Mouse (Mus musculus): ENCODE results near the gene Twist2. TPM values are rescaled to one million over a fixed set of nuclear protein-coding genes. Genes with fewer than 3 reads are reported as not detected.
A peak's percentile ranks its signal among the peaks of the same experiment; 100 is the strongest.

Gene Twist2
- 0.35 and 0.51 TPM in 2 replicates for polyA plus RNA-seq (2015; fragmentation: Nextera tagmentation; extraction: Ambion mirVana)

- under 1% methylated on average over 73 of the region's 77 CpGs for WGBS (ENCODE audit: insufficient replicate concordance)
- Histone ChIP-seq H3K9me3 (replicated peaks) (no peaks in the 10 kb centered on the region), H3K4me2 (peak within 1 kb of the TSS; percentile 61), H3K27me3 (peaks cover 50% of the 10 kb centered on the region), H3K9ac (no peak within 1 kb of the TSS), H3K27ac (no peak within 1 kb of the TSS), H3K36me3 (no peaks in the 10 kb centered on the region), H3K4me1 (replicated peaks) (no peaks in the 10 kb centered on the region), H3K4me3 (replicated peaks) (peak within 1 kb of the TSS; percentile 43)
- ATAC-seq (ENCODE audit: low read depth) (no peak), DNase-seq (no peak)
These were observed at the start of gene Twist2 for GRCm38 (mm10) chr1:91800967-91801843. Twist2 (plus strand) TSS chr1:91801461.

- Histone ChIP-seq H3K36me3 (no peaks in the 10 kb centered on the region), H3K4me3 (replicated peaks) (no peak overlapping the region), H3K4me2 (no peak overlapping the region), H3K9ac (no peak overlapping the region), H3K27me3 (0 out of 2 replicates have a peak, but pooled peaks cover 3% of the 10 kb centered on the region), H3K27ac (no peak overlapping the region), H3K4me1 (replicated peaks) (no peaks in the 10 kb centered on the region), H3K9me3 (replicated peaks) (no peaks in the 10 kb centered on the region)
- ATAC-seq (ENCODE audit: low read depth) (no peak), DNase-seq (no peak)
- WGBS (ENCODE audit: insufficient replicate concordance), result 66% methylated on average over 9 of the region's 9 CpGs
These were observed 48.3 kb upstream of the Twist2 start for GRCm38 (mm10) chr1:91752931-91753330.

DNA sequence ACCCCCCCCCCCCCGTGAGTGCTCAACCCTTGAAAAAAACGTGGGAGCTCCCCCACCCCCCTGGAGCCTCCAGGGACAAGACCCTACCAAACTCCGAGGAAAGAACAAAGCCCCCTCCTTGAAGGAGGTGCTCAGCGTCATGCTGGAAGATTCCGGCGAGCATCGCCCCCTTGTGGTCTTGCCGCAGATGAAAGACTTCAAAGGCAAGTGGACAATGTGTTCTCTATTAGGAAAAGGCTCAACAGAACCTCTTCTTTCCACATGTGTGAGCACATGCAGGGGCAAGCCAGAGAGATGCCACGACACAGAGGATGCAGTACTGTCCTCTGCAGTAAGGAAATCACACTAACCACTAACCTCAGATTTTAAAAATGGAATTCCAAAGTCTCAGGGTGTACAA, 46.2 kb upstream of the Twist2 start:
- no peak overlapping the region for H3K4me2 ChIP-seq
- no peaks in the 10 kb centered on the region for H3K36me3 ChIP-seq
- H3K4me1 ChIP-seq (replicated peaks), result no peaks in the 10 kb centered on the region
- H3K4me3 ChIP-seq (replicated peaks), result no peak overlapping the region
- no peak overlapping the region for H3K9ac ChIP-seq
- H3K9me3 ChIP-seq (replicated peaks), result no peaks in the 10 kb centered on the region
- 1% methylated on average over 9 of the region's 9 CpGs for WGBS (ENCODE audit: insufficient replicate concordance)
- no peak for DNase-seq
- H3K27me3 ChIP-seq, result no peaks in the 10 kb centered on the region
- no peak overlapping the region for H3K27ac ChIP-seq
- ATAC-seq (ENCODE audit: low read depth), result no peak

DNA sequence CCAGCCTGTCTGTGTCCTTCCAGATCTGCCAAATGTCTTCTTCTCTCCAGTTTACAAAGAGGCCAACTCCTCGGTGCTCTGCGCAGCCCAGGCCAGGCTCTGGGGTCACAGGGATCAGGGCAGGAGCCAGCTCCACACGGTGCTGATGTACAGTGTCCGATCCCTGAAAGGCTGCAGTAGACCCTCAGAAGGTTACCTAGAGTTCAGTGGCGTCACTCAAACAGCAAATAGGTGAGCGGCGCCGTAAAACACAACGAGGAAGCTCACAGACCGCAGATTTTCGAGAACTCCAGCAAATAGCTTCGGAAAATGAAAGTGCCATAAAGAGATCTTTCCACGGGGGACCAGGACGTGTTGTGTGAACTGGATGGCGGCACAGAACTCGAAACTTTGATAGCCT, 44.0 kb upstream of the Twist2 start:
- ATAC-seq (ENCODE audit: low read depth) (no peak), DNase-seq (no peak)
- 64% methylated on average over 16 of the region's 16 CpGs for WGBS (ENCODE audit: insufficient replicate concordance)
- H3K9me3 ChIP-seq (replicated peaks), result no peaks in the 10 kb centered on the region
- 0 out of 2 replicates have a peak overlapping the region, but pooled peaks have one; percentile 11 for H3K4me3 ChIP-seq (replicated peaks)
- no peaks in the 10 kb centered on the region for H3K4me1 ChIP-seq (replicated peaks)
- H3K36me3 ChIP-seq, result no peaks in the 10 kb centered on the region
- H3K27me3 ChIP-seq, result no peaks in the 10 kb centered on the region
- H3K9ac ChIP-seq, result no peak overlapping the region
- H3K4me2 ChIP-seq, result peak overlapping the region; percentile 15; the same call in 1 of the 2 replicates
- H3K27ac ChIP-seq, result no peak overlapping the region

DNA sequence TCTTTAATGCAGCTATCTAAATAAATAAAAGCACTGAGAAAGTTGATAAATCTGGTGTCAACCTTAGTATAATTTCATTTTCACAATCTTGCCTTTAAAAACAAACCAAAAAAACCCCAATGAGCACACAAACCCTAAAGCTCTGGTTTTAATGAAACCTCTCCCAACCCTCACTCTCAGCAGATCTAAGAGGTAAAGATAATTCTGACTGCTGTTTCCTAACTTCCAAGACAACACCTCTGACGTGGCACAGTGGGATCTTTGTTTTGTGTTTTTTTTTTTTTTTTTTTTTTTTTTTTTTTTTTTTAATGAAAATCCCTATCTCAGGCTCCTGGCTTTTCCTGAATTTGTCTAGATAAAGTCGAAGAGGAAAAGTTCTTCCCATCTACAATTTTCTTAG, 43.1 kb upstream of the Twist2 start:
- no peaks in the 10 kb centered on the region for H3K27me3 ChIP-seq
- no peak overlapping the region for H3K4me2 ChIP-seq
- no peak overlapping the region for H3K27ac ChIP-seq
- H3K36me3 ChIP-seq, result no peaks in the 10 kb centered on the region
- DNase-seq (no peak), ATAC-seq (ENCODE audit: low read depth) (no peak)
- no peak overlapping the region for H3K4me3 ChIP-seq (replicated peaks)
- WGBS (ENCODE audit: insufficient replicate concordance), result 42% methylated on average over 2 of the region's 2 CpGs
- no peaks in the 10 kb centered on the region for H3K4me1 ChIP-seq (replicated peaks)
- no peaks in the 10 kb centered on the region for H3K9me3 ChIP-seq (replicated peaks)
- H3K9ac ChIP-seq, result no peak overlapping the region

- no peak overlapping the region for H3K4me2 ChIP-seq
- DNase-seq, result no peak
- H3K4me3 ChIP-seq (replicated peaks), result no peak overlapping the region
- H3K9ac ChIP-seq, result no peak overlapping the region
- H3K27ac ChIP-seq, result no peak overlapping the region
- H3K9me3 ChIP-seq (replicated peaks), result no peaks in the 10 kb centered on the region
- 50% methylated on average over 12 of the region's 12 CpGs for WGBS (ENCODE audit: insufficient replicate concordance)
- H3K36me3 ChIP-seq, result no peaks in the 10 kb centered on the region
- H3K27me3 ChIP-seq, result no peaks in the 10 kb centered on the region
- ATAC-seq (ENCODE audit: low read depth), result no peak
- H3K4me1 ChIP-seq (replicated peaks), result no peaks in the 10 kb centered on the region
These were observed 42.4 kb upstream of the Twist2 start for GRCm38 (mm10) chr1:91758600-91759515.

GRCm38 (mm10) chr1:91760140-91760986, 40.9 kb upstream of the Twist2 start:
- DNase-seq (no peak), ATAC-seq (ENCODE audit: low read depth) (no peak)
- H3K27me3 ChIP-seq, result no peaks in the 10 kb centered on the region
- WGBS (ENCODE audit: insufficient replicate concordance), result 62% methylated on average over 14 of the region's 14 CpGs
- H3K27ac ChIP-seq, result no peak overlapping the region
- no peak overlapping the region for H3K9ac ChIP-seq
- H3K9me3 ChIP-seq (replicated peaks), result no peaks in the 10 kb centered on the region
- H3K4me1 ChIP-seq (replicated peaks), result no peaks in the 10 kb centered on the region
- no peak overlapping the region for H3K4me3 ChIP-seq (replicated peaks)
- no peak overlapping the region for H3K4me2 ChIP-seq
- no peaks in the 10 kb centered on the region for H3K36me3 ChIP-seq

DNA sequence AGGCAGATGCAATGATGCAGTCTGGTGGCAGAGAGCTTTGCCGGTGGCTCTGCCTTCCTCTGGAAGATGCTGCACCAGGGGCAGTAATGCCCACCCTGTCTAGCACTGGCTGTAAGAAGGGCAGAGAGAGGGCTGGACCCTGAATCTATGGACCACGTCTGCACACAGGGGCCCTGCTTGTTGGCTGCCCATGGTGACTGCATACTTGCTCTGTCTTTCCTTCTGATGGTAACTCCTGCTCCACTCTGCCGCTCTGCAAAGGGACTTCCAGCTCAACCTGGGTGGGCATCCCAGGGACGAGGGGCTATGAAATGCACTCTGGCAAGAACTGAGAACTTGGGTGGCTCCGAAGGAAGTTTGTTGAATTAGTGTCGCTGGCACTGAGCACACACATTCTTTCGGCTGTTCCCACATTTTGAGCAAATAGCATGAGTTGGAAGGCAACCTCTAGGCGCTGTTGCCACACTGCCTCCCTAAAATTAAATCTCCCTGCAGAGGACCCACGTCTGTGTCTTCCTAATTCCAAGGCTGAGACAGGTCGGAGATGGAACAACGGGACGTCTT, 38.7 kb upstream of the Twist2 start:
- Histone ChIP-seq H3K27me3 (no peaks in the 10 kb centered on the region), H3K36me3 (no peaks in the 10 kb centered on the region), H3K27ac (no peak overlapping the region), H3K9ac (no peak overlapping the region), H3K4me3 (replicated peaks) (no peak overlapping the region), H3K4me2 (no peak overlapping the region), H3K4me1 (replicated peaks) (no peaks in the 10 kb centered on the region), H3K9me3 (replicated peaks) (no peaks in the 10 kb centered on the region)
- ATAC-seq (ENCODE audit: low read depth) (no peak), DNase-seq (no peak)
- 55% methylated on average over 12 of the region's 12 CpGs for WGBS (ENCODE audit: insufficient replicate concordance)

DNA sequence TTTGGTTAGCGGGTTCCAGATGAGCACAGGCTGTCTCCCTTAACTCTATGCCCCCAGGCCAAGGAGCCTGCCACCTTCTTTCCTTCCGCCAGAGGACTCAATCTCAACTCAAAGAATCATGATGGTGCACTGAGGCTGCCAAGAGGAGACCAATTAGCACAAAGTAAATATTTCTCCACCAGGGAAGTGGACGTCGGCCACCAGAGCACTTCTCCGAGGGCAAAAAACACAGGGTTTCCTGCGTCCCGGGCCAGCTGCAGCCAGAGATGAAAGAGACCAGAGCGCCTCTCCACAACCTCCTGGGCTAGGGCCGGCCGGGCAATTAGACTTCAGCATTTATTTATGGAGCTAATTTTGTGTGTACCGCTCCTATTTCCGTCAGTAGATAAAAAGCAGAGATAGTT, 31.0 kb upstream of the Twist2 start:
- H3K27me3 ChIP-seq, result peaks cover 11% of the 10 kb centered on the region; the same call in 1 of the 2 replicates
- H3K9ac ChIP-seq, result no peak overlapping the region
- no peak overlapping the region for H3K27ac ChIP-seq
- WGBS (ENCODE audit: insufficient replicate concordance), result 17% methylated on average over 12 of the region's 12 CpGs
- no peaks in the 10 kb centered on the region for H3K36me3 ChIP-seq
- DNase-seq (no peak), ATAC-seq (ENCODE audit: low read depth) (no peak)
- no peak overlapping the region for H3K4me3 ChIP-seq (replicated peaks)
- peak overlapping the region; percentile 25; the same call in 1 of the 2 replicates for H3K4me2 ChIP-seq
- H3K9me3 ChIP-seq (replicated peaks), result no peaks in the 10 kb centered on the region
- H3K4me1 ChIP-seq (replicated peaks), result no peaks in the 10 kb centered on the region

- no peaks in the 10 kb centered on the region for H3K4me1 ChIP-seq (replicated peaks)
- peaks cover 11% of the 10 kb centered on the region; the same call in 1 of the 2 replicates for H3K27me3 ChIP-seq
- no peaks in the 10 kb centered on the region for H3K9me3 ChIP-seq (replicated peaks)
- DNase-seq, result no peak
- H3K36me3 ChIP-seq, result no peaks in the 10 kb centered on the region
- no peak overlapping the region for H3K9ac ChIP-seq
- ATAC-seq (ENCODE audit: low read depth), result no peak
- no peak overlapping the region for H3K27ac ChIP-seq
- 12% methylated on average over 10 of the region's 10 CpGs for WGBS (ENCODE audit: insufficient replicate concordance)
- peak overlapping the region; percentile 25; the same call in 1 of the 2 replicates for H3K4me2 ChIP-seq
- H3K4me3 ChIP-seq (replicated peaks), result no peak overlapping the region
These were observed 30.6 kb upstream of the Twist2 start for GRCm38 (mm10) chr1:91770676-91771075.

Data from liver, embryonic 13.5 days (tissue).